Mouse (Mus musculus) MN1 (cell line): ENCODE measurements at regions not wholly inside any gene's neighbourhood (a gene's known extent, or its start where the extent isn't known, plus 50 kb on each side); places are given as distances from the start of the nearest gene placed in this dataset.

Experiments used
- DNase-seq: peaks from one replicate; pipeline ENCODE4 v3.0.0-alpha.2; 2016; ENCODE audit warnings: low spot score

- no peak for DNase-seq
These were observed 142.9 kb upstream of the Dpyd start for GRCm38 (mm10) chr3:118418981-118419380.

GRCm38 (mm10) chr3:118421701-118422100 lies 140.2 kb upstream of the Dpyd start:
- no peak for DNase-seq

GRCm38 (mm10) chr3:118425748-118426147 lies 136.2 kb upstream of the Dpyd start:
- DNase-seq = no peak

GRCm38 (mm10) chr3:118428523-118428922 lies 133.4 kb upstream of the Dpyd start:
- DNase-seq = peak; percentile 78

- peak; percentile 68 for DNase-seq
These were observed 131.9 kb upstream of the Dpyd start for GRCm38 (mm10) chr3:118429825-118430630.

- no peak for DNase-seq
These were observed 131.4 kb upstream of the Dpyd start for GRCm38 (mm10) chr3:118430631-118430906.

GRCm38 (mm10) chr3:118431031-118431723 lies 130.8 kb upstream of the Dpyd start:
- DNase-seq = peak; percentile 76

GRCm38 (mm10) chr3:118433441-118434021 lies 128.4 kb upstream of the Dpyd start:
- DNase-seq = peak; percentile 76

GRCm38 (mm10) chr3:118434311-118434710 lies 127.6 kb upstream of the Dpyd start:
- peak; percentile 48 for DNase-seq

- DNase-seq = no peak
These were observed 127.1 kb upstream of the Dpyd start for GRCm38 (mm10) chr3:118434847-118435246.

GRCm38 (mm10) chr3:118435248-118435647 lies 126.7 kb upstream of the Dpyd start:
- DNase-seq = no peak

GRCm38 (mm10) chr3:118443742-118444332 lies 118.1 kb upstream of the Dpyd start:
- DNase-seq = peak; percentile 53

- no peak for DNase-seq
These were observed 116.6 kb upstream of the Dpyd start for GRCm38 (mm10) chr3:118445360-118445759.

- no peak for DNase-seq
These were observed 102.3 kb upstream of the Dpyd start for GRCm38 (mm10) chr3:118459636-118460035.

GRCm38 (mm10) chr3:118465611-118466010 lies 96.3 kb upstream of the Dpyd start:
- DNase-seq = no peak

- no peak for DNase-seq
These were observed 89.6 kb upstream of the Dpyd start for GRCm38 (mm10) chr3:118472215-118472799.

GRCm38 (mm10) chr3:118478065-118478464 lies 83.9 kb upstream of the Dpyd start:
- DNase-seq = no peak

GRCm38 (mm10) chr3:118480515-118481248 lies 81.2 kb upstream of the Dpyd start:
- DNase-seq = no peak

- no peak for DNase-seq
These were observed 76.0 kb upstream of the Dpyd start for GRCm38 (mm10) chr3:118485966-118486365.

GRCm38 (mm10) chr3:118487408-118487807 lies 74.5 kb upstream of the Dpyd start:
- DNase-seq = no peak

GRCm38 (mm10) chr3:118491101-118491500 lies 70.8 kb upstream of the Dpyd start:
- no peak for DNase-seq

GRCm38 (mm10) chr3:118491871-118492270 lies 70.1 kb upstream of the Dpyd start:
- DNase-seq = no peak
